Mouse (Mus musculus): ENCODE measurements around the gene Mab21l3.
"Not testable (repeated sequence)": the region's sequence is repeated elsewhere in the genome, so short reads cannot be mapped to it uniquely, and the experiment has no call there.

Gene Mab21l3

DNA sequence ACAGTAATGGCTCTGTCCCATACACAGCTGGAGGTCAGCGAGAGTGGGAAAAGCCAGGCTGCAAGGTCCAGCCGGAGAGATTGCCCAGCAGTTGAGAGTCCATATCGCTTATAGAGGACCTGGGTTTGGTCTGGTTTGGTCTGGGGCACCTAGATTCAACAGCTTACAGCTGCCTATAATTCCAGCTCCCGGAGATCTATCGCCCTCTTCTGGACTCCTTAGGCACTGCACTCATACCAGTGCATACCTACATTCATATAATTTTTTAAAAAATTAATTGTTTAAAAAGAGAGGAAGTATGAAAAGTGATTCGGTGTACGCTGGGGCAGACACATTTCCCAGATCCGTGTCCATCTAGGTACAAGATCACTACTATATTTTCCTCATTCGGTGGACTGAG lies 9.4 kb downstream of the Mab21l3 start:
- no peak for DNase-seq (ENCODE audit: low read depth, low spot score)

DNA sequence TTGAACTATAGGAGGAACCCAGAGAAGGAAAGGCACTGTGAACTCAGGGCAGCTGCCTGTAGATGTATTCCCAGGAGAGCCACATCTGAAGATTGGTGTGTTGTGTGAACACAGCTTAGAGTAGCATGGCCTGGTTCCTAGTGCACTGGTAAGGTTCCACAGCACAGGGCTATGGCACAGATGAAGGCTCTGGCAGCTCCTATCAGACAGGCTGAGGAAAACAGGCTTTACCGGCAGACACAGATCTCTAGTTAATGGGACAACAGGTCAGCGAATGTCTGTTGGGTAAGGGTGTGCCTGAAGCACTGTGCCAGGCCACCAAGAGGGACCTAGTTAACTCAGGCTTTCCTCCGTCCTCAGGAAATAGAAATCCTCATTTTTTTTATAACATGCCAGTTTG lies 11.8 kb downstream of the Mab21l3 start:
- no peak for DNase-seq (ENCODE audit: low read depth, low spot score)

DNA sequence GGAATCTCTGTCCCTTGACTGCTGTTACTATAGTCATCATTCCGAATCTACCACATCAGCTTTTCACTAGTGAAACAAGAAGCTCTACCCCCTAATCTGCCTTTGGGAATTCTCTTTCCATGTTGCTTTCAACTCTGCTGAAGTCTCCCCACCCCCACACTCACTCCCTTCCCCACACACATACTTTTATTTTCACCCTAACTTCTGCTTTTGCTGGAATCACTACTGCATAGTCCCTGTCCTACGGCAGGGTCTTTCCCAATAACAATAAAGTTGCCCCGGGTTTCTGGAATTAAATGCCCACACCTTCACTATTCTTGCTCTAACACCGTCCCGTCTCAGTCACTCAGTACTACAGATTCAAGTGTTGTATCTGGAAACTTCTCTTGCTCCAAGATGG lies 12.2 kb downstream of the Mab21l3 start:
- no peak for DNase-seq (ENCODE audit: low read depth, low spot score)

DNA sequence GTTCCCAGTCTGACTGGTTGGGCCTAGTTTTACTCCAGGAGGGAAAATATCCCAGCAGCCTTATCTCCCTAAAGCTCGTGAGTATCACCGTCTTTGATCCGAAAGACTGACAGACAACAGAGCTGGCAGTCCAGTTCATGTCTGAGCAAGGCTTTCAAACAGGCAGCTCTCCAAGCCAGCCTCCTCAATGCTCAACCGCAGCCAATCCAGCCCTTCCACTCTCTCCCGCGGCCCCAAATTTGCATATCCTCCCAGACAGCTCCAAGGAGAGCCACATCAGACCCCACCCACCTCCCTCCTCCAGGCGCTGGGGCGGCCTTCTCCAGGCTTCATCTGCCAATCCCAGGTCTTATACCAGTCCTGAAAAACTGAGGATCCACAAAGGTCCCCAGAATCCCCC lies 12.7 kb downstream of the Mab21l3 start:
- DNase-seq (ENCODE audit: low read depth, low spot score): no peak

DNA sequence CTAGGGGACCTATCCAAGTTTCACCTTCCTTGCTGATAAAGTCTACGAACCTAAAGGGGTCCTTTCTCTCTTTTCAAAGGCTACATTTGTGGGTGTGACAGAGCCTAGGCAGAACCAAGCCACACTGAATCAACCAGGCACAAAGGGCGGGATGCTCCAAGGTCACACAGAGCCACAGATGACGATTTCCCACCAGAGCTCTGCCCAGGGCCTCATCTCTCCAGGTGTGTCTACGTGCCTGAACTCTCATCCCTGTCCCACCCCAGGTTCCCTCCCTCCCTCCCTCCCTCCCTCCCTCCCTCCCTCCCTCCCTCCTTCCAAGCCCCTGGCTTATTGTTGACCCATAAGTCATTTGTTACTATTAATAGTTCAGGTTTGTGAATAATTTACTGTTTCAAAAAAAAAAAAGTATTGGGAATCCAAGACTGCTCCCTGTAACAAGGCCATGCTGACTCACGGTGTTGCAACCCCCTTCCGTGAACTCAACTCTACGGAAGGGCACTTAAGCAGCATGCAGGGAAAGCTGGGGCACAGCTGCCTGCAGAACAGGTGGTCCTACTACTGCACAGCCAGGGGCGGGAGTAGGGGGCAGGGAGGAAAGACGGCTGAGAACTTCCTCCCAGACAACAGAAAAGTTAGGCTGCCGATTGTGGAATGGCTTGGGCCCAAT lies 17.4 kb downstream of the Mab21l3 start:
- no peak for DNase-seq (ENCODE audit: low read depth, low spot score)

DNA sequence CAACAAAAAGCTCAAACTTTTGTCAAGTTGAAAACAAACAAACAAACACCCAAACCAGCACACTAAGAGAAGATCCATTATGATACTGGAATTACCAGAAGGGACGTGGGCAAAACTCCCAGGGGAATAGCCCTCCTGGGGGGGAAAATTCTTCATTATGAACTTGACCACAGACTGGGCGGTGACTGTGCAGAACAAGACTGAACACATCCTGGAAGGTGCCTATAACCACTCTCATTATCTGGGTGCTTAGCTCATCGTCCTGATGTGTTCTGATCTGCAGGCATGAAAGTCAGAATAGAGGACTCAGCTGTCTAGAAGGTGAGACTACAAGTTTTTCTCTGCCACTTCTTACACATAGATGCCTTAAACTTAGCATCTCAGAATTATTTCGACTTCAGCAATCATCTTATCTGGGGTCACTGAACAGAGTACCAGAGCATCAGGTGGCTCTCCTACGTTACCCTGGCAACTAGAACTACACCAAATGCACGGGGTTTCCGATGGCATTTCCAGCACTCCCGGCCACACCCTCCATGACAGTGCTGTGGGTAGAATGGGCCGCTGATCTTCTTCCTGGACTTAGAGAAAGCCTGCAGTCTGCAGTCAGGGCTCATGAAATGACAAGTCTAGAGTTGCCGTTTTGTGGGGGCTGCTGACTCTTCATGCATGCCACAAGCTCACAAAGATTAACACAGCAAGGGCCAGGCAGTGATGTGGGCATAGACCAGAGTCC lies 18.7 kb downstream of the Mab21l3 start:
- no peak for DNase-seq (ENCODE audit: low read depth, low spot score)

DNA sequence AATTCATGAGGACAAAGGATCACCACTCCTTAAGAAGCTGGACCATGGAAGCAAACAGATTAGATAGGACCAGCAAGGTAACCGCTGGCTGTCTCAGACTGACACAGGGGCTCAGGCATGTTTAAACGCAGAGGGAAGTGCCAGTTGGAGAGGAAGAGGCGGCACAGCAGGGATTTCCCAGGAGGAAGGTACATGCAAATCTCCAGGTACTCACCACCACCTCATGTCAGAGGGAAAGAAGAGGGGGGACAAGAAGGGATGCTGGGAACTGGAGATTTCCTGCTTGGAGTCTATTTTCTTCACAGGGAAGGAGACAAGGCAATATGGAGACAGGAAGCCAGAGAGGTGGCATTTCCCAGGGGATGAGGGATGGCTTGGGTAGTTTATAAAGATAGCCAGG lies 20.2 kb downstream of the Mab21l3 start:
- DNase-seq (ENCODE audit: low read depth, low spot score): no peak

DNA sequence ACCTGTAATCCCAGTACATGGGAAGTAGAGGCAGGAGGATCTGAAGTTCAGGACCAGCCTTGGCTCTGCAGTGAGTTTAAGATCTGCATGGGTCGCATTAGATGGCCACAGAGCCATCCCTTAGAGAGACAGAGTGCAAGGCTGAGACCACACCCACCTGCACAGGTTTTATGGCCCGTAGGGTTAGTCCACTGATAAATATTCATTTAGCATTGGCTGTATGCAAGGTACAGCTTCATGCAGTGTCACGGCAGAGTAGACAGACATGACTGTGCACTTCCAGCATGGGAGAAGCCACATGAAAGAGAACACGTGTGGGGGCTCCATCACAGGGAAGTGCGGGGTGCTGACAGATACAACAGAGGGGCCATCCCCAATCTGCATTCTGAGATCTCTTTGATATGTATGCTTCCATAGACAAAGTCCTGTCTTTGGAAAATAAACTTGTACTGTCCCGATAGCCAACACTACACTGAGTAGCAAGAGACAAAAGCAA lies 21.5 kb downstream of the Mab21l3 start:
- DNase-seq (ENCODE audit: low read depth, low spot score): no peak

DNA sequence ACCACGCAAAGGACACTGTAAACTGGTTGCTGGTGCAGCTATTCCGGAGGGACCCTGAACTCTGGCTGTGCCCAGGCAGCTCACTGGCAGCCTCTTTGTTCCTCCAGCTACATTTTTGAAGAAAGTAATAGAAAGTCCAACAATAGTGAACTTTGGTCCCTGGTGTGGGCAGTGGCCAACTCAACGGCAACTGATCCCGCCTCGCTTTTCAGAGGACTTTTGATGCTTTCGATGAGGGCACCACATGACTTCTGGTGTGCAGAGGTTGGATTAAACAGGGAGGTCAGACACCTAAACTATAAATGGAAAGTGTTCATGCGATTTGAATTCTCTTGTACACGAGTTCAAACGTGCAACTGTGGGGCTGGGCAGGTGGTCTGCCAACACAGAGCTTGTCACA lies 24.4 kb downstream of the Mab21l3 start:
- DNase-seq (ENCODE audit: low read depth, low spot score): no peak

DNA sequence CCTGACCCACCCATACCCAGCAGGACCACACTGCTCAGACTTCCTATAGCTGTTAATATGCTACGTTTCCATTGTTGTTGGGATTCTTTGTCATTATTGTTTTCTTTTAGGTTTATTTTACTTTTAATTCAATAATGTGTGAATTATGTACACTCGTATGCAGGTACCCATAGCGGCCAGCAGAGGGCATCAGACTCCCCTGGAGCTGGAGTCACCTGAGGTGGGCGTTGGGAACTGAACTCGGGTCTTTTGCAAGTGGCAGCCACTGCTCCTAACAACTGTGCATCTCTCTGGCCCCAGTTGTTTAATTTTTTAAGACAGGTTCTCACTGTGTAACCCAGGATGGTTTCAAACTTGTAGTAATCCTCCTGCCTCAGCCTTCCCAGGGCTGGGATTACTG lies 26.7 kb downstream of the Mab21l3 start:
- no peak for DNase-seq (ENCODE audit: low read depth, low spot score)

DNA sequence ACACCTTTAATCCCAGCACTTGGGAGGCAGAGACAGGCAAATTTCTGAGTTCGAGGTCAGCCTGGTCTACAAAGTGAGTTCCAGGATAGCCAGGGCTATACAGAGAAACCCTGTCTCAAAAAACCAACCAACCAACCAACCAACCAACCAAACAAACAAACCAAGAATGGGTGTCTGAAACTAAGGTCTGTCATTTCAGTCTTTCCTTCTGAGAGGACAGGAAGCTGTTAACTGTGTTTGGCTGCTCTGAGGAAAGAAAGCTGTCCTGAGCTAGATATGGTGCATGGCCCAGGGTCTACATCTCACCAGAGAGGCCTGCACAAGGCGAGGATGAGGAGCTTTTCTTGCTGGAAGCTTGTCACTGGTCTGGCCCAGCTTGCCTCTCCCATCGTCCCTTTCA lies 28.1 kb downstream of the Mab21l3 start:
- not testable (repeated sequence) for DNase-seq (ENCODE audit: low read depth, low spot score)

DNA sequence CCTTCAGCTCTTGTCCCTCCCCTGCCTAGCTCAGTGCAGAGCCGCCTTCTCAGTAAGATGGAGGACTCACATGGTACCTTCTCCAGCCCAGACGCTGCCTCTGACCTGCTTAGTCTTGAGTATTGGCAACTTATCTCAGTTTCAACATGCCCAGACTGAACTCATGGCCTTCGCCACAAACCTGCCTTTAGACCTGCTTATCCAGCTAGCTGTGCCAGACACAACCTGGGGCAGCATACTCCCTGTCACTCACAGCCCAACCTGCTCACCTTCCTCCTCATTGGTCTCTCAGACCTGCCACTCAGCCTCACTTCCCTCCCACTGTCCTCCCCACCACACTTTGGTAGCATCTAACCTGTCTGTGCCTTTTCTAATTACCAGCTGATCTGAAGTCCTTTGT lies 32.8 kb downstream of the Mab21l3 start:
- no peak for DNase-seq (ENCODE audit: low read depth, low spot score)

DNA sequence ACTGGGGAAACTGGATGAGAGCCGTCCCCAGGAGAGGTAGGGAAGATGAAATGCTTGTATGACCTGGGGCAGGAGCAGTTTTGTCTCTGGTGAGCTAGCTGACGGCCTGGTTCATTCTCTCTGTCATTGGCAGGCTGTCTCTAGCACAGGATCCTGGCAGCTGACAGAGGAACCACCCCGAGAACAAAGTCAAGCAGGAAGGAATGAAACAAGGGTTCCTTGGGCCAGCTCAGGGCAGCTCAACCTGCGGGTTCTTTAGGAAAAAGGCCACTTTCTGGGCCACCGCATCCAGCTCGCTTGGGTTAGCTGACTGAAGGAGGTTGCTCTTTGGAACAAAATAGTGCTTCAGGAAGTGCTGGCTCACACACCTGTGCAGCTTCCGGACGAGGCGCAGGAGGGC lies 34.0 kb downstream of the Mab21l3 start:
- no peak for DNase-seq (ENCODE audit: low read depth, low spot score)

DNA sequence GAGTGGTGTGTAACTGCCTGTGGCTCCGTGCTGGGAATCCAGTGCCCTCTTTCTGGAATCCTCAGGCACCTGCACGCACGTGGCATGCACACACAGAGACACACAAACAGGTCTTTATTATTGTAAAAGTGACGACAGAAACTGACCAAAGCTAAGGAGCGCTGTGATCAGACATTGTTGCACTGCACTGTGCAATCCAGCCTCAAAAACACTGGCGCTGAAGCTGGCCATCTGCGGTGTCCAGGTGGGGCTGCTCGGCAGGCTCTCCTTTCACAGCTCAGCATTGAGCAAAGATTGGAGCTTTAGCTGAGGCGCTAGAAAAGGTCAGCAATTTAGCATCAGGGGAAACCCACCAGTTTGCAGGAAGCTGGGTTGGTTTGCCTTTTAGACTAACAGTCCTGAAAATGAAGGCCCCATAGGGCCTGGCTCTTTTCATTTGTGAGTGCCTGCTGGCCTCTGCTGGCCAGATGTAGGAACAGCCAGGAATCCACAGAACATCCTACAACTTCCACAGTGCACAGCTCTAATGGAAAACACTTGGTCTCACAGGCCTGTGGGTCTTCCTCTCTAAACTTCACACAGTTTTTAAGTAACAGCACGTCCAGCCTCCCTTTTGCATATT lies 36.3 kb downstream of the Mab21l3 start:
- no peak for DNase-seq (ENCODE audit: low read depth, low spot score)

DNA sequence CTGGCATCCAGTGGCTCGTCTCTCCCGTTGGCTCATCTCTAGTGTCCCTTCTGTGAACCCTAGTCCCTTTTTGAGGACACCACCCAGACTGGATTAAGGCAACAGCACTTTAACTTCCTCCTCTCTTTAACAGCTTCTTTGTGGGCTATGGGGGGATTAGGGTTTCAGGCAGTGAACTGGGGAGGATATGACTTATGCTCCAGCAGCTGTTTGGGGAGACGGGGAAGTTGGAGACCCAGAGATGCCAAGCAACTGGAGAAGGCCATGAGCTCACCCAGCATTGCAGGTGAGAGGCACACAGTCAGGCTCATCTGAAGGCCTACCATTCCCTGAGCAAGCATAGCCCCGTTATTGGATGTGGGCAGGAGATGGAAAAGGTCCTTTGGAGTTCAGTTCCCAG lies 36.8 kb downstream of the Mab21l3 start:
- no peak for DNase-seq (ENCODE audit: low read depth, low spot score)

DNA sequence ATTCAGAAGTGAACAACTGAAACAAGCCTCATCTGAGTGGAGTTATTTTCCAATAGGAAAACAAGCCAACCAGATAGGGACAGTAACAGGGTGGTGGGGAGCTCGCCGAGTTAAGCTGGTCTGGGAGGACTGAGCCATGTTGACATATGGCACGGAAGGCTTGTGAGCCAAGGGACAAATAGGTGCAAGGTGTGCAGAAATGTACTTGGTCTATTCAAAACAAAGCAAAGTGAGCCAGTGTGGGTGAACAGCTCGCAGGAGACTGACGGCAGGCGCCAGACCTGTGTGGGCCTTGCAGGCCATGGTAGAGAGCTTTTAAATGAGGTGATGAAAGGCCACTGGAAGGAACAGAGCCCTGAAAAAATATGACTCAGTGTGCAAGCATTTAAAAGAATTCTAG lies 41.1 kb downstream of the Mab21l3 start:
- no peak for DNase-seq (ENCODE audit: low read depth, low spot score)

DNA sequence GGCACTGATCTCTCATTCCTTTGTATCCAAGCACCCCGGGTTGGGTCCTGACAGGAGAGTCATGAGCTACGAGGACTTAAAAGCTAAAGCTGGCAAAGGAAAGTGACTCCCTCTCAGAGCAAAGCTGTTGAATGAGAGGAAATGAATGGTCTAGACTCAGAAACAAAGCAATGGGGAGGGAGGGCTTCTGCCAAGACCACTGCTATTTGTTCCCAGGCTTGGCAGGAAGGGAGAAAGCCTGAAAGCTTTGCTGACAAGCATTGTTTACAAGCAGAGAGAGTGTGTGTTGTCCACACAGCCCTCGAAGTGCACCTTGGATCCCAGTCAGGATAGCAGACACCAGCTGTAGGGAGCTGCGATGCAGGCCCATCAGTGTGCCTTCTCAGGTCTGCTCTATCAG lies 41.8 kb downstream of the Mab21l3 start:
- DNase-seq (ENCODE audit: low read depth, low spot score): no peak

DNA sequence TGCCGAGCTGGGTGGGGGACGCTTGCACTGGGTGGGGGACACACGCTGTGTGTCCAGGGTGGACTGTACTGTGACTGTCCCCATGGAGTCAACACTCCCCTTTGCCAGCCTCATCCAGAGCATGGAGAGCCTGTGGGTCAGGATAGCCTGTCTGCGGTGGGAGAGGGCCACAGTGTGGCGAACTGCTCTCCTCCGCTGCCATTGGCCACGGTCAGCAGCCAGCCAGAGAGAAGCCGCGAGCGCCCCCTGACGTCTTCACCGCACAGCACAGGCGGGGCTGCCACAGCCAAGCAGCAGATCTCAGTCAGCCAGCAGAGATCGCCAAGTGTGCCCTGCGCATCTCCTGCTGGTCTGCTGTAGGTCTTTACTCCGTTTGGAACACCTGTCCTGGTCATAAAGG lies 42.6 kb downstream of the Mab21l3 start:
- DNase-seq (ENCODE audit: low read depth, low spot score): no peak

DNA sequence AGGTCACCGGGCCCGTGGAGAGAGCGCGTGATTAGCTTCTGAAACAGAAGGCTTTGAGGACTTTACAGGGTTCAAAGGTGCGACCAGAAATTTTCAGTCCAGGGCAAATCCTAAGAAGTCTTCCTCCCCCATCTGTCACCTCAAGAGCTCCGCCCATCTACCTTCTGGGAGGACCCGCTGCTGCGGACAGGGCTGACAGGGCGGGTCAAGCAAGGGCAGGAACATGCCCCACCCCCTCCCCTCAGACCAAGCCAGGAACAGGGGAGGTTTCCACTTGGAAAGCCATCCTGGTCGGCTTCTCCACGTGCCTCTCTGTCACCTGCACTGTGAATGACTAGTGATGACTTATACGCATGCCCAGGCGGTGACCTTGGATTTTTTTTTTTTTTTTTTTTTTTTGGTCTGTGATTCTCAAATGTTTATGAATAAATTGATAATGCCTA lies 43.2 kb downstream of the Mab21l3 start:
- no peak for DNase-seq (ENCODE audit: low read depth, low spot score)

DNA sequence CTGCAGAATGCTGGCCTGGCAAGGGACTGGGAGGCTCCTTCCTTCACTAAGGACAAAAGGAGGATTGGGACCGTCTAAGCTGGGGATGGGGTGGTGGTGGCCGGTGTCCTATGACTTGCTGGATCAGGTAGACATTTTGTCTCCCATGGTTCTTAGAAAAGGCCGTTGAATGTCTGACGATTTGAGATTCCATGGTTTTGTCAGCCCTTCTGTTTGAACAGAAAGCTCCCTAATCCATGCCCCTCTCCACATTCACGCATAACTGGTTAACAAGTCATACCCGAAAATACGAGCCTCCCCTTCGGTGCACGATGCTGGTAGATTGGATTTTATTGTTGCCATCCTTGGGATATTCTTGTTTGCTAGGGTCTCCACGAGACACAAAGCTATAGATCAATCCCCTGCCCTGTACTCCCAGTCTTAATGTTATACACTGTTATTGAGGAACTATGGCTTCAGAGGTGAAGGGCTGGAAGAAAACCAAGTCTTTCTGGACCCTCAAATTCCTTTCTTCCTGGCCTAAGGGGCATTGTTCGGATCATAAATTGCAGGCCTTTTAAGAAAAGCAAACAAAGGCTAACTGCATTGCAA lies 43.7 kb downstream of the Mab21l3 start:
- no peak for DNase-seq (ENCODE audit: low read depth, low spot score)

DNA sequence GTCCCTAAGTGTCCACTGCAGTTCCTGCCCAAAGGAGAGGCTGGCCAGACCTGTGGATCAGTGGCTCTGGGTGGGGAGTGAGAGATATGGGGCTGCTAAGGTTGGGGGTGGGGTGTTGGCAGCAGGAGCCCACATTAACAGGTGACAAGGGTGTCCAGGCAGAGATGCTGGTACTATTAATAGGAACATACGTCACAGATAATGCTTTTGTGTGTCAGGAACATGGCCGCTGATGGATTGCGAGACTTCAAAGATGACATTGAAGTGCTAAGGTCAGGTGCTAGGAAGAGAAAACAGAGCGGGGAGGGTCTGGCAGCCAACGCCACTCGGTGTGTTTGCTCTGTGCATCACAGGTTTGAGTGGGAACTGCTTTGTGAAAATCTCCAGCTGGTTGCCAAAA lies 44.4 kb downstream of the Mab21l3 start:
- DNase-seq (ENCODE audit: low read depth, low spot score): no peak

DNA sequence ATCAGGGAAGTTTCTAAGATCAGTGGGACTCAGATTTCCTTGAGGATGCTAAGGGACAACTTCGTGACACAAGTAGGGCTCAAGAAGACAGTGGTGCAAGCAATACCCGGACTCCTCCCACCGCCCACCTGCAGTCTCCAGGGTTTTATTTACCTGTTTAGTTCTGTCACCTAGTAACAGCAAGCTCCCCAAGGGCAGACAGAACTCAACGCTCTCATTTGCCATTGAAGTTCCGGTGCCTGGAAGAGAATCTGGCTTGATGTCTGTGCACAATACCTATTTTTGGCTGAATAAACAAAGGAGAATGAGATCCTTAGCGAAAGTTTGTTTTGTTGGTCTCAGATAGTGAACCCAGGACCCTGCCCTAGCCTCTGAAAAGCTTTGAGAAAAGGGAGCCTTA lies 45.0 kb downstream of the Mab21l3 start:
- DNase-seq (ENCODE audit: low read depth, low spot score): no peak

DNA sequence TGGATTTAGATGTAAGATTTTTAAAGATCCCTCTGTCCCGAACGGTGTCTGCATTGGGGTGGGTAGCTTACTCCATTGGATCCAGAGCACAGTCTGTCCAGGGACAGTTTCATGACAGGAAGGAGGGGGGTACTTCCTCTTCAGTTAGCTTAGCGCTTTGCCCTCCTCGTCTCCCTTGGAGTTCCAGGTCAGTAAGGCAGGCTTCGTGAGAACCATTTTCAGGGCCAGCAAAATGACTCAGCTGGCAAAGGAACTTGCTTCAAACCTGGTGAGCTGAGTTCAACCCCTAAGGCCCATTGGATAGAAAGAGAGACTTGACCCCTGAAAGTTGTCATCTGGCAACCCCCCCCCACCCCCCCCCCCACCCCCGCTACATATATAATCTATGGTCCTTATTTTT lies 46.0 kb downstream of the Mab21l3 start:
- DNase-seq (ENCODE audit: low read depth, low spot score): no peak

Data from c-Kit-negative CD71-positive TER-119-positive erythroid progenitor cells, embryonic 14.5 days (primary cell).